Mouse (Mus musculus) erythroblast, embryonic 14.5 days (primary cell): ENCODE results near the gene Plekhg1. TPM values are rescaled to one million over a fixed set of nuclear protein-coding genes. Genes with fewer than 3 reads are reported as not detected.

Experiments
- H3K27me3 ChIP-seq: 2 replicates; pipeline ENCODE4 v1.6.1; 2012; ENCODE audit warnings: inconsistent platforms; ENCODE audit not compliant: control insufficient read depth
- H3K36me3 ChIP-seq: 2 replicates; pipeline ENCODE4 v1.6.1; 2012; ENCODE audit warnings: mild to moderate bottlenecking, inconsistent platforms; ENCODE audit not compliant: control insufficient read depth
- H3K4me1 ChIP-seq: 2 replicates; pipeline ENCODE4 v1.6.1; 2012; ENCODE audit warnings: inconsistent platforms; ENCODE audit not compliant: control insufficient read depth
- H3K4me3 ChIP-seq: replicated peaks from 2 replicates; pipeline ENCODE3; 2012; ENCODE audit warnings: moderate library complexity, mild to moderate bottlenecking, inconsistent platforms
- H3K9me3 ChIP-seq: 2 replicates; pipeline ENCODE4 v1.6.1; 2012; ENCODE audit warnings: low read length, inconsistent platforms, mixed read lengths; ENCODE audit not compliant: control insufficient read depth
- GATA1 ChIP-seq: IDR thresholded peaks from 2 replicates; pipeline ENCODE4 v1.6.1; 2012; ENCODE audit warnings: low read length, inconsistent platforms, mixed read lengths
- TAL1 ChIP-seq: IDR thresholded peaks from 3 replicates; pipeline ENCODE4 v1.6.1; 2012; ENCODE audit warnings: low read length, inconsistent platforms, mixed read lengths
- polyA plus RNA-seq: library from polyadenylated mRNA; stranded (reverse); fragments of >175 nt; gene quantifications from 2 replicates; pipeline ENCODE4 v1.2.3, GENCODE M21; 2012

Gene Plekhg1
- polyA plus RNA-seq, 1 experiment: not detected

DNA sequence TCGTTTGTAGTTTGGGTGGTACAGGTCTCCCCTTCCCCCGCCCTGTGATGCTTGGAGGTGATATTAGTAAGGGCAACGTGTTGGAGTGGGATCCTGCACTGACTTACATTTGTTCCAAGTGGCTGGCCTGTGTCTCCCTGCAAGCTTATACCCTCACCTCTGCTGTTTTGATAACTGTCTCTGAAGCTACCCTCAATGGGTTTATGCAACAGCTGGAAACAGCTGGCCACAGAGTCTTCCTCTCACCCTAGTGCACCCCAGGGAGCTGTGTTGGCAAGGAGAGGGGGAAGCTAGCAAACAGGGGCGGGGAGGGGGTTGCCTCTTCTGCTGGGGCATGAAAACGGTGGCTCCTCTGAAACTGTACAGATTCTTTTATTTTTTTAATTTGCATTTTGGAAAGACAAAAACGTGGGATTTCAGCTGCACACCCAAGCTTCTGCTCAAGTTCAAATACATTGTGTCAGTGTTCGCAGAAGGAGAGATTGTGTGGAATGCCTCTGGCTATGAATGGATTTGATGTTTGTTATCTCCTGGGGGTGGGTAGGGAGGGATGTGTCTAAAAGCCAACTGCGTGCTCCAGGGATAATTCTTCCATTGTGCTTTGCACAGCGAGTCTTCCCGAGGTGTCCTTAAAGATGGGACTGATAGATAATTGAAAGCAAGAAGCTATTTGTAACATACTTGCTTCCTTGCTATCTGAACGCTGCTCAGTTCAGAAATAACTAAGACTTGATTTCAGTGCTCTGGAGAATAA is 119.0 kb downstream of the Plekhg1 start:
- no peak for TF ChIP-seq GATA1
- TF ChIP-seq TAL1: no peak
- H3K4me3 ChIP-seq: no peak overlapping the region
- no peaks in the 10 kb centered on the region for H3K27me3 ChIP-seq

GRCm38 (mm10) chr10:3863411-3864195 is 123.4 kb downstream of the Plekhg1 start:
- H3K9me3 ChIP-seq: no peaks in the 10 kb centered on the region
- TF ChIP-seq GATA1 (no peak), TAL1 (no peak)
- no peak overlapping the region for H3K4me3 ChIP-seq
- H3K4me1 ChIP-seq: no peaks in the 10 kb centered on the region
- no peaks in the 10 kb centered on the region for H3K27me3 ChIP-seq
- no peaks in the 10 kb centered on the region for H3K36me3 ChIP-seq

More for the DNA sequence above, 119.0 kb downstream of the Plekhg1 start:
- Histone ChIP-seq H3K9me3 (no peaks in the 10 kb centered on the region), H3K4me1 (no peaks in the 10 kb centered on the region), H3K36me3 (no peaks in the 10 kb centered on the region)

GRCm38 (mm10) chr10:3864196-3864540 is 124.0 kb downstream of the Plekhg1 start:
- Histone ChIP-seq H3K9me3 (no peaks in the 10 kb centered on the region), H3K4me3 (no peak overlapping the region), H3K4me1 (no peaks in the 10 kb centered on the region), H3K27me3 (no peaks in the 10 kb centered on the region), H3K36me3 (no peaks in the 10 kb centered on the region)
- TF ChIP-seq TAL1 (no peak), GATA1 (no peak)

DNA sequence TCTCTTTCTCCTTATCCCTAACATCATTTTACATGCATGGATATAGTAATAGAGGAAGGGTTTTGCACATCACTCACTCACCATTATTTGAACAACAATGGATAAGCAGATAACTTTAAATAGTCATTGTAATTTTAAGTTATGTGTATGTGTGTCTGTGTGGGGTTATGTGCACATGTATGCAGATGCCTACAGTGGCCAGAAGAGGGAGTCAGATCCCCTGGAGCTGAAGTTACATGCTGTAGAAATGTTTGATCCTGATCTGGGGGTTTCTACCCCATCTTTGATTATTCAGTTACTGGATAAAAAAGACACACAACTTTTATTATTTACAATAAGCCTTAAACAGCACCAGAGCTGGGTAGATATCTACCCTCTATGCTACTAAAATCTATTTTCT is 127.1 kb downstream of the Plekhg1 start:
- no peaks in the 10 kb centered on the region for H3K9me3 ChIP-seq
- no peaks in the 10 kb centered on the region for H3K27me3 ChIP-seq
- TF ChIP-seq TAL1: no peak
- no peak for TF ChIP-seq GATA1
- no peaks in the 10 kb centered on the region for H3K36me3 ChIP-seq
- no peaks in the 10 kb centered on the region for H3K4me1 ChIP-seq
- H3K4me3 ChIP-seq: no peak overlapping the region

DNA sequence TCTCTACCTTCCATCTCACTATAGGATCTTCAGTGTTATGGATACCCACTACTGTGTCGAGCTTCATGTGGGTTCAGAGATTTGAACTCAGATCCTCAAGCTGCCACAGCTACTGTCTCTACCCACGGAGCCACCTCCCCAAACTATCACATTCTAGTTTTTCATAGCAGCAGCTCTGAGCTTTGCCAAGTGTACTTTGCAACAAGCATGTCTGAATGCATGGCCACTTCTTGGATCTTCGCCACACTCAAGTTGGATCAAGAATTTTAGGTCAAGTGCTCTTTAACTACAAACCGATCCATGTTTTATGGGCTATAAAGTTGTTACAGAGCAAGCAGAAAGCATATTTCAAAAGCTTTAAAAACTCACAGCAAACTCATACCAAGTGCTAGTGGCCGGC is 130.7 kb downstream of the Plekhg1 start:
- H3K36me3 ChIP-seq: no peaks in the 10 kb centered on the region
- TF ChIP-seq GATA1 (no peak), TAL1 (no peak)

GRCm38 (mm10) chr10:3873467-3873866 is 133.3 kb downstream of the Plekhg1 start:
- Histone ChIP-seq H3K36me3 (no peaks in the 10 kb centered on the region), H3K9me3 (no peaks in the 10 kb centered on the region), H3K4me3 (no peak overlapping the region), H3K4me1 (no peaks in the 10 kb centered on the region), H3K27me3 (no peaks in the 10 kb centered on the region)
- TF ChIP-seq TAL1 (no peak), GATA1 (no peak)

More for the DNA sequence above, 130.7 kb downstream of the Plekhg1 start:
- no peak overlapping the region for H3K4me3 ChIP-seq
- no peaks in the 10 kb centered on the region for H3K4me1 ChIP-seq
- H3K9me3 ChIP-seq: no peaks in the 10 kb centered on the region
- H3K27me3 ChIP-seq: no peaks in the 10 kb centered on the region

DNA sequence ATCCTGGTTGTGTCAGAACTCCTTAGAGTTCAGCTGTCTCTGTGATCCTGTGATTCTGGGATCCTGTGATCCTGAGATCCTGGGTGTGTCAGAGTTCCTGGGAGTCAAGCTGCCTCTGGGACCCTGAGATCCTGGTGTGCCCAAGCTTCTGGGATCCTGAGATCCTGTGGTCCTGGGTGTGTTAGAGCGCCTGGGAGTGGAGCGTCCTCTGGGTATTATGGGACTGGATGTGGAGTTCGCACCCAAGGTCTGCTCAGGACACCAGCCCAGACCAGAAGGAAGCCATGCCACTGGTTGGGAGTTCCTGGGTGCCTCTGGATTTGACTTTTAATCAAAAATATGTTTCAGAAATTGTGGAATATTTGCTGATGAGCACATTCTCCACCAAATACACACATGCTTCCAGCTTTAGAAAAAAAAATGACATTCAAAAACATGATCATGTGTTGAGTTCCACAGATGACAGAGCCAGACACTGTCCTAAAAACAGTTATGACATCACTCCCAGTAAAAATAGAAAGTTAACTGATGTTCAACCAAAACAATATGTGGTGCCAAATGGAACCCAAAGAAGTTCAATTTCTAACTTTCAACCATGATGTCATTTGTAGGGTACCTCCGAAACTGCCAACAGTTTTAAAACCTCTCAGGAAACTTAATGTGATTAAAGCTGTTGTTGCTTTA is 137.8 kb downstream of the Plekhg1 start:
- H3K9me3 ChIP-seq: no peaks in the 10 kb centered on the region
- no peak overlapping the region for H3K4me3 ChIP-seq
- H3K36me3 ChIP-seq: no peaks in the 10 kb centered on the region
- no peaks in the 10 kb centered on the region for H3K4me1 ChIP-seq
- TF ChIP-seq GATA1: no peak
- no peaks in the 10 kb centered on the region for H3K27me3 ChIP-seq

GRCm38 (mm10) chr10:3881179-3881578 is 141.0 kb downstream of the Plekhg1 start:
- Histone ChIP-seq H3K27me3 (no peaks in the 10 kb centered on the region), H3K36me3 (no peaks in the 10 kb centered on the region), H3K9me3 (no peaks in the 10 kb centered on the region), H3K4me3 (no peak overlapping the region), H3K4me1 (no peaks in the 10 kb centered on the region)
- TF ChIP-seq GATA1 (no peak), TAL1 (no peak)

- no peak for TF ChIP-seq GATA1
- Histone ChIP-seq H3K9me3 (no peaks in the 10 kb centered on the region), H3K4me3 (no peak overlapping the region), H3K4me1 (no peaks in the 10 kb centered on the region), H3K27me3 (no peaks in the 10 kb centered on the region), H3K36me3 (no peaks in the 10 kb centered on the region)
Observed at GRCm38 (mm10) chr10:3888510-3888909, 148.3 kb downstream of the Plekhg1 start.
